Mouse (Mus musculus) MN1 (cell line): ENCODE measurements at regions not wholly inside any gene's neighbourhood (a gene's known extent, or its start where the extent isn't known, plus 50 kb on each side); places are given as distances from the start of the nearest gene placed in this dataset.

Experiments used
- DNase-seq: peaks from one replicate; pipeline ENCODE4 v3.0.0-alpha.2; 2016; ENCODE audit warnings: low spot score

GRCm38 (mm10) chr2:146565693-146566092, 53.5 kb upstream of the Ralgapa2 start:
- no peak for DNase-seq

GRCm38 (mm10) chr2:146568171-146568842, 56.2 kb upstream of the Ralgapa2 start:
- DNase-seq, result no peak

DNA sequence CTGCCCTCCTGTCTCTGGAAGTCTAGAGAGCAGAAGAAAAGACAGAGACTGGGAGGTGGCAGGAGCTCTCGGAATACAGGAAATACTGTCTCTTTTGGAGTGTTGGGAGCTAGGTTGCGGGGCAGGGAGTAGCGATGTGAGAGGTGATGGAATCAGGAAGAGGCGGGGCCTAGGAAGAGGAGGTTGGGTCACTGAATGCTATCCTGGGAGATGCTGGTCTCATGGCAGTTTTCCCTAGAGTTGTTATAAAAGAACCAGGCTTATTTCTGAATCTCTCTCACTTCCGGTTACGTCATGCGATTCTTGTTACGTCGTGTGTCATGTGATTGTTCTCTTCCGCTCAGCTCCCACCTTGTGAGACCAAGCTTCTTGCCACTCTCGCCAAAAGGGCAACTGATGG, 58.9 kb upstream of the Ralgapa2 start:
- DNase-seq, result no peak

DNA sequence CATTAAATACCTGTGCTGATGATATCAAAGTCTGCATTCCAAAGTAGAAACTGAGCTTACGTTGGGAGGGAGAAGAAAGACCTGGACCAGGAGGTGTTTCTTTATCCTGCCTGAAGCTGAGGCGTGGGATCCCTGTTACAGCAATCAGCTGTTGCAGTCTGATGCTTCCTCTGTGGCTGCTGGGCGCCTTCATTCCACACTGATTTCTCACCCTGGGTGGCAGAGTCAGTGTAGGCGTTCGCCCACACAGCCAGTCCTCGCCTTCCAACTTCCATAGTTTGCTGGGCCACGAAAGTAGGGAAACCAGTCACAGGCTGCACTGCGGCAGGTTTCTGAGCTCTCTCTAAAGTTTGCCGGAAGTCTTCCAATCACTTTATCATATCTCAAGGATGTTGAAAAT, 59.7 kb upstream of the Ralgapa2 start:
- no peak for DNase-seq

GRCm38 (mm10) chr2:146575610-146576297, 63.6 kb upstream of the Ralgapa2 start:
- DNase-seq, result no peak

DNA sequence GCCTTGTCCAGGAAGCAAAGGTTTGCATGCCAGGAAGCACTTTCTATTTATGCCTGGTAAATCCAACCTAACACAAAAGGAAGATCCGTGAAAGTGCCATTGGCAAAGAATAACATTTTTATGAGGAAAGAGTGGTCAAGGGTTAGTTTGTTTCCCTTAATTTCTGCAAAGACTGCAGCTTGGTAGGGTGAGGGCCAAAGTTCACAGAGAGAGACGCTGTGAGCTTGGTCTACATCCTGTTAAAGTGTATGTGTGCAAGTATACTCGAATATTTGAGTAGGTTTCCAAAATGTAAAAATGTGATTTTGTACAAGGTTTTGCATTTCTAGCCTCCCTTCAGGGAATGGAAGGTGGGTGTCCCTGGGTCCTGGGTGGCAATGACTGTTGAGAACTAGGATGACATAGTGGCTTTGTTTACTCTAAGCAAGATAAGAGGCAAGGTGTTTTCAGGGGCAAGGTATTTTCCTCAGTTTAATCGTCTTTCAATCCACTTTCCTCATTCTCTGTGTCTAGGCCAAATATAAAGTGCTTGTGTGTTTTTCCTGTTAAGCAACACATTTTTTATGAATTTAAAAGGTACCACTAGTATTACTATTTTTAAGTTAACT, 64.3 kb upstream of the Ralgapa2 start:
- DNase-seq, result no peak

- no peak for DNase-seq
These were observed 65.0 kb upstream of the Ralgapa2 start for GRCm38 (mm10) chr2:146577096-146577495.

DNA sequence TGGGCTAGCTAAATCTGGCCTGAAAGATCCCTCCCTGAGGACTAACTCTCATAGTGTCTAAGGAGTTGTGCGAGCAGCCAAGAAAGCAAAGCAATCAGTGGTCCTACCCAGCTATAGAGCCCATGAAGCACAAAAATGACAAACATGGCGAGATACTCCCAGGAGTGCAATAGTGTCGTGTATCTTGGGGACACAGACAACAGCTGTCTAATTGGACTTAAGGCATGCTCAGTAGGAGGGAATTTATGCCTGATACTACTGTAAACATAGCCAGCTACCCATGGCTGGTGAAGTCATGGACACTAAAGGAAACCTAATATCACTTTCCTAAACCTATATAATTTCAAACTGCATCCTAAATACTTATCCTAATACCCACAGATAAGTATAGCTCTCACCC, 69.1 kb upstream of the Ralgapa2 start:
- DNase-seq, result no peak

- DNase-seq, result no peak
These were observed 71.8 kb upstream of the Ralgapa2 start for GRCm38 (mm10) chr2:146583807-146584388.

DNA sequence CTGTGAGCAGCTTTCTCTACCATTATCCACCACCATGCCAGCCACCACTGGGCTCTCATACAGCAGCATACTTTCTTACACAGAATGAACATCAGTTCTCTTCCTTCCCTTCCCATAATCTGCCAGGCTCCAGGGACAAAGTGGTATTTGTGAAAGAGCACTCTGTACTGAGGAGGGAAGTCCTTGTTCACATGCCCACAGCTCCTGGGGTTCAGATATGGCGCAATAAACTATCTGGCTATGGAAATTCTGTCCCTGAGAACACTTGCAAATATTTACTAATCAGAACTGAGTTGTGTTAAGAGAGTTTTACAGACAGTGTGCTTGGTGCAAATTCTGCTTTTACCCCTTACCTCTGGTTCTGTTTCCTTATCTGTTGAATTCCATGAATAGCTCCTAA, 74.2 kb upstream of the Ralgapa2 start:
- no peak for DNase-seq

DNA sequence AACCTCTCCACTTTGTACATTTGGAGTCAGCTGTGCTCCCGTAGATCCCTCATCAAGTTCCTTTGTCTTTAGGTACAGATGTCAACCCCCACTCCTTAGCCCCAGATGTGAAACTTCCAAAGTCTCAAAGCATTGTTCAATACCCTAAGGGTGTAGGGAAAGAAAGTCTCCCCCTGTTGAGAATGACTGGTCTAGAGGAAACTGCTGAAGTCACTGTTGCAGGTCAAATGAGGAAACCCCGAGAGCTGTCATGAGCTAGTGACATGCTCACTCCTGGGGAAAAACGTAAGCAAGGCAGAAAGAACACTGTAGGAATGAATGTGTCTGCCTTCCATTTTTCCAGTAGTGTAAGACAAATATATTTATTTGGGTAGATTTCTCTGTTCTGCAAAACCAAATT, 74.8 kb upstream of the Ralgapa2 start:
- no peak for DNase-seq

GRCm38 (mm10) chr2:146589860-146590259, 77.7 kb upstream of the Ralgapa2 start:
- no peak for DNase-seq

- DNase-seq, result no peak
These were observed 81.1 kb upstream of the Ralgapa2 start for GRCm38 (mm10) chr2:146593291-146593690.

DNA sequence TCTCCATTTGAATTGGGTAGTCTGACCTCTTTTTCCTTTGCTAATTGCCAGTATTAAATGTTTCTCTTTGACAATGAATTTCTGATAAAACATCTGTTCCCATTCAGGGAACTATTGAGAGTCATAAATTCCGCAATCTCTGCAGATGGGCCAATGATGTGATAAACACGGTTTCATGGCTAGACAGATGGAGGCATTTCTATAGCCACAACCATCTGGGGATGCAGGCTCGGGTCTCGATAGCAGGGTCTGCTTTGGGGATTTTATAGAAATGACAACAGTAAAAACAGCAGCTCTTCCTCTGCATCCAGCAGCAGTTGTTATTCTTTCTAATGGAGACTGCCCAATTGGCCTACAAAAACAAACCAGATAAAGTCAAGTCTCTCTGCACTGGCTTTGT, 82.1 kb upstream of the Ralgapa2 start:
- DNase-seq, result no peak

DNA sequence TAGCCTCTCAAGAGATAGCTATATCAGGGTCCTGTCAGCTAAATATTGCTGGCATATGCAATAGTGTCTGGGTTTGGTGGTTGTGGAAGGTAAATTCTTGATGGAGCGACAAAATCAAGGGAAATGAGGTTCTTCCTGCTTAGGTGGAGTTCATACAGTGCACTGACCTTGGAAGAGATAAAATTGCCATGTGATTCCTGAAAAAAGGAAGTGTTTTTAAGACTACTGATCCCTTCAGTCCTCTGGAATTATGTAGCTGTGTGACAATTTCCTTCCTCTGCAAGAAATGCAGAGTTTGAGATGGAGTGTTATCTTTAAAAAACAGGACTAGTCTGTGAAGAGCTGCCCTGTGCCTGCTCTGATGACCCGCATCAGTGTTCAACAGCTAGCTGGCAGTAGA, 83.5 kb upstream of the Ralgapa2 start:
- no peak for DNase-seq

DNA sequence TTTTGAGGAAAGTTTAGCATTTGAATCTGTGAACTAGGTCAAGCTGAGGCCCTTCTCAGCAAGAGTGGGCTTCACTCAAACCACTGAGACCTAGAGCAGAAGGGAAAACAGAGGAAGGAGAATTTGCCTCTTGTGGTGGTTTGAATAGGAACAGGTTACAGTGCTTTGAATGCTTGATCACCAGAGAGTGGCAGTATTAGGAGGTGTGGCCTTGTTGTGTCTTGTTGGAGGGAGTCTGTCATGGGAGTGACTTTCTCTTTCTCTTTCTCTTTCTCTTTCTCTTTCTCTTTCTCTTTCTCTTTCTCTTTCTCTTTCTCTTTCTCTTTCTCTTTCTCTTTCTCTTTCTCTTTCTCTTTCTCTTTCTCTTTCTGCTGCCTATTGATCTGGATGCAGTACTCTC, 94.0 kb upstream of the Ralgapa2 start:
- DNase-seq, result no peak

DNA sequence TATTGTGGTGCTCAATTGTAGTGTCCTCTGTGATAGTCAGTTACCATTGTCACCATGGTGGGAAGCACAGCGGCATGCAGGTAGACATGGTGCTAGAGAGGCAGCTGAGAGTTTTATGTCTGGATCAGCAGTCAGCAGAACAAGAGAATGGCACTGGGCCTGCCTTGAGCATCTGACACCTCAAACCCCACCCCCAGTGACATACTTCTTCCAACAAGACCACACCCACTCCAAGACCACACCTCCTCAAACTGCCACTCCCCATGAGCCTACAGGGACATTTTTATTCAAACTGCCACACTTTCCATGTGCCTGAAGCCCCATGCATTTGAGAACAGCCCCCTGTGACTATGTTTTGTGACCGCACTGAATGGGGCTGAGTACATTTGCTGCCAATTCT, 98.8 kb upstream of the Ralgapa2 start:
- no peak for DNase-seq

DNA sequence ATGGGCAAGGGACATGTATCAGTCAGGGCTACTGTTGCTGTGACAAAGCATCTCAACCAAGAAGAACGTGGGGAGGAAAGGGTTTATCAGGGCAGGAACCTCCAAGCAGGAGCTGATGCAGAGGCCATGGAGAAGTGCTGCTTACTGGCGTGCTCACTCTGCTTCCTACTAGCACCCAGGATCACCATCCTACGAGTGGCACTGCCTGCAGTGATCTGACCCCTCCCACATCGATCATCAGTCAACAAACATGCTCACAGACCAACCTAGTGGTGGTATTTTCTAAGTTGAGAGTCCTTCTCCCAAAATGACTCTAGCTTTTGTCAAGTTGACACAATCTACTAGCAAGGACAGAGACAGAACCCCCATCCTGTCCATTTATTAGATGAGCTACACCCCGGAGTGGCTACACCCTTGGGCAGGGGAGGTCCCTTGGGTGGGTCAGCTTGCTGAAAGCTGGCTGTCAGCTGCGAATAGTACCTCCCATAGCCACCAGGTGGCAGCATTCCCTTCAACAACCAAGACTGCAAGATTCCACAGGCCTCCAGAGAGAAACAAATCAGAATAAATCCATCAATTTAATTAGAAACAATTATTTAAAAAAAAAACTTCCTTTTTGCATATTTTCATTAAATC, 99.9 kb upstream of the Ralgapa2 start:
- peak; percentile 69 for DNase-seq

DNA sequence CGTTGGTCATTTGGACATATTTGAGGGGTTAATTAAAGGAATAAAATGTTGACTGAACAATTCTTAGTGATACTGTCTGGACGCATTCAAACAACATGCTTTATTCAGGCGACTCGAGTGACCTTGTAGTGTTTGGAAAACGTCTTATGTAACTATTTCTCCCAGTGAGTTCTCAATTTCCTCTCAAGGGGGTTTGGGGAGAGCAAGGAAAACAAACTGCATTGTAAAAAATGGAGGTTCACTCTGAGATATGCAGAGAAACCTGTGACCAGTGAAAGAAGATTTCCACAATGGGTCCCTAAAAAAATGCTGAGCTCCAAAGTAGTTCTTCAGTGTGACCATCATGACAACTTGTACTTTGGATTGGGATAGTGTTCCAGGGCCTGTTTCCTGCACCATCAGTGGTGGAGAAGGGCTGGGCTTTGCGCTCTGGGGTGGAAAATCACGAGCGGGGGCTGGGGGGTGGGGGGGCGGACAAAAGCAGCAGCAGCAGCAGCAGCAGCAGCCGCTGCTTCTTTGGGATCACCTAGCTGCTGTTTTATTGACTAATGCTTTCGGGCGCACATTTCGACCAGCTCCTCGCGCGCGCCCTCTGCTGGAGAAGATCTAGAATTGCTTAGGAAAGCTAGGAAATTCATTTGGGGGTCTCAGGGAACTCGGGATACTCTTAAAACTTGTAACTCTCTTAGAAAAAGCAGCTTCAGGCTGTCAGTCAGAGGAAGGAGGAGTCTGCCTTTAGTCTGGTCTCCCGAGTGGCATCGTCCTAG, 100.6 kb upstream of the Ralgapa2 start:
- DNase-seq, result peak; percentile 51

DNA sequence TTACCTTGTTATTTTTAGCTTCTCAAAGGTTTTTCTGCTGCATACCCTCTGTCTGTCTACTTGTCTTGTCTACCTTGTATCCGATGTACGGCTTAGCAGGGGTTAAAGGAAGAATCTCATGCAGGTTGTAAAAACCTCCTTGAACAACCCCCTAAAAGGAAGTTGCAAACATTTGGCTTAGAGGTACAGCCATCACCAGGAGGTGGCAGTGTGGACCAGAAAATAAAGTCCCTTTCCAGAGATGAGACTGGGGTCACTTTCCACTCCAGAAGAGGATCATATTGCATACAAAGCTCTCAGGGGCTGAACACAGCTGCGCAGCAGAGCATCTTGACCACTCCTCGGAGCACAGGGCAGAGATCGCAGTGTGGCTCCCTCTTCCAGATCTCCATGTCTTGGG, 109.0 kb upstream of the Ralgapa2 start:
- DNase-seq, result peak; percentile 43

GRCm38 (mm10) chr2:146623052-146623451, 110.9 kb upstream of the Ralgapa2 start:
- no peak for DNase-seq

GRCm38 (mm10) chr2:146624207-146624606, 112.1 kb upstream of the Ralgapa2 start:
- DNase-seq, result no peak
